Mouse (Mus musculus): ENCODE measurements around the gene Def8. TPM values are rescaled to one million over a fixed set of nuclear protein-coding genes. Genes with fewer than 3 reads are reported as not detected.
"Not testable (repeated sequence)": the region's sequence is repeated elsewhere in the genome, so short reads cannot be mapped to it uniquely, and the experiment has no call there.

The Def8 gene
- polyA plus RNA-seq, 1 experiment from 2014 or later = 39.8 TPM

- ATAC-seq (replicated peaks; ENCODE audit: low FRiP score) = no peak
- peaks cover 2% of the 10 kb centered on the region; the same call in 1 of the 2 replicates for H3K36me3 ChIP-seq
- peak overlapping the region; percentile 68 for H3K4me3 ChIP-seq (replicated peaks)
- no peaks in the 10 kb centered on the region for H3K27me3 ChIP-seq
- no peak overlapping the region for H3K27ac ChIP-seq
- H3K9me3 ChIP-seq (replicated peaks) = no peaks in the 10 kb centered on the region
- peak overlapping the region; percentile 65 for H3K4me2 ChIP-seq
- no peak overlapping the region for H3K9ac ChIP-seq
- 79% methylated on average over 6 of the region's 6 CpGs for WGBS
- H3K4me1 ChIP-seq = peaks cover 13% of the 10 kb centered on the region
Measured at GRCm38 (mm10) chr8:123444131-123444530, 20.8 kb downstream of the Def8 start.

- Histone ChIP-seq H3K36me3 (peaks cover 14% of the 10 kb centered on the region), H3K9ac (no peak overlapping the region), H3K4me3 (replicated peaks) (no peak overlapping the region), H3K27me3 (no peaks in the 10 kb centered on the region), H3K27ac (no peak overlapping the region), H3K4me1 (peaks cover 13% of the 10 kb centered on the region), H3K9me3 (replicated peaks) (no peaks in the 10 kb centered on the region), H3K4me2 (no peak overlapping the region)
- ATAC-seq (replicated peaks; ENCODE audit: low FRiP score) = no peak
- 86% methylated on average over 10 of the region's 10 CpGs for WGBS
Measured at GRCm38 (mm10) chr8:123445981-123446380, 22.7 kb downstream of the Def8 start.

- Histone ChIP-seq H3K4me1 (peaks cover 13% of the 10 kb centered on the region), H3K36me3 (peaks cover 20% of the 10 kb centered on the region), H3K9ac (no peak overlapping the region), H3K4me2 (no peak overlapping the region), H3K27ac (no peak overlapping the region), H3K9me3 (replicated peaks) (no peaks in the 10 kb centered on the region), H3K27me3 (no peaks in the 10 kb centered on the region), H3K4me3 (replicated peaks) (no peak overlapping the region)
- no peak for ATAC-seq (replicated peaks; ENCODE audit: low FRiP score)
- 94% methylated on average over 6 of the region's 6 CpGs for WGBS
Measured at GRCm38 (mm10) chr8:123446799-123447198, 23.5 kb downstream of the Def8 start.

GRCm38 (mm10) chr8:123450783-123451182 lies 27.5 kb downstream of the Def8 start:
- Histone ChIP-seq H3K9ac (no peak overlapping the region), H3K27ac (no peak overlapping the region), H3K4me1 (no peaks in the 10 kb centered on the region), H3K27me3 (no peaks in the 10 kb centered on the region), H3K4me2 (no peak overlapping the region), H3K36me3 (peaks cover 57% of the 10 kb centered on the region), H3K9me3 (replicated peaks) (no peaks in the 10 kb centered on the region), H3K4me3 (replicated peaks) (no peak overlapping the region)
- ATAC-seq (replicated peaks; ENCODE audit: low FRiP score) = no peak
- 89% methylated on average over 5 of the region's 5 CpGs for WGBS

GRCm38 (mm10) chr8:123451747-123452146 lies 28.4 kb downstream of the Def8 start:
- H3K4me2 ChIP-seq; H3K27me3 ChIP-seq; ATAC-seq (replicated peaks; ENCODE audit: low FRiP score); H3K4me1 ChIP-seq; H3K4me3 ChIP-seq (replicated peaks); H3K27ac ChIP-seq; H3K9ac ChIP-seq; H3K9me3 ChIP-seq (replicated peaks): not testable (repeated sequence)
- peaks cover 66% of the 10 kb centered on the region for H3K36me3 ChIP-seq
- WGBS = 94% methylated on average over 12 of the region's 12 CpGs

GRCm38 (mm10) chr8:123452149-123452548 lies 28.8 kb downstream of the Def8 start:
- Histone ChIP-seq H3K27ac (no peak overlapping the region), H3K36me3 (peaks cover 69% of the 10 kb centered on the region), H3K27me3 (no peaks in the 10 kb centered on the region), H3K4me2 (no peak overlapping the region), H3K4me1 (no peaks in the 10 kb centered on the region), H3K4me3 (replicated peaks) (no peak overlapping the region), H3K9ac (no peak overlapping the region), H3K9me3 (replicated peaks) (no peaks in the 10 kb centered on the region)
- ATAC-seq (replicated peaks; ENCODE audit: low FRiP score) = no peak
- 67% methylated on average over 4 of the region's 4 CpGs for WGBS

GRCm38 (mm10) chr8:123453291-123453690 lies 30.0 kb downstream of the Def8 start:
- ATAC-seq (replicated peaks; ENCODE audit: low FRiP score) = no peak
- Histone ChIP-seq H3K9ac (no peak overlapping the region), H3K36me3 (peaks cover 79% of the 10 kb centered on the region), H3K4me3 (replicated peaks) (no peak overlapping the region), H3K9me3 (replicated peaks) (no peaks in the 10 kb centered on the region), H3K27me3 (no peaks in the 10 kb centered on the region), H3K27ac (no peak overlapping the region), H3K4me1 (no peaks in the 10 kb centered on the region), H3K4me2 (no peak overlapping the region)
- 77% methylated on average over 7 of the region's 7 CpGs for WGBS

- Histone ChIP-seq H3K9me3 (replicated peaks) (no peaks in the 10 kb centered on the region), H3K4me2 (no peak overlapping the region), H3K27ac (no peak overlapping the region), H3K4me3 (replicated peaks) (no peak overlapping the region), H3K9ac (no peak overlapping the region), H3K4me1 (no peaks in the 10 kb centered on the region), H3K36me3 (peaks cover 86% of the 10 kb centered on the region), H3K27me3 (no peaks in the 10 kb centered on the region)
- WGBS = 79% methylated on average over 5 of the region's 5 CpGs
- no peak for ATAC-seq (replicated peaks; ENCODE audit: low FRiP score)
Measured at GRCm38 (mm10) chr8:123453951-123454350, 30.6 kb downstream of the Def8 start.

- Histone ChIP-seq H3K9me3 (replicated peaks) (no peaks in the 10 kb centered on the region), H3K27ac (no peak overlapping the region), H3K4me1 (no peaks in the 10 kb centered on the region), H3K36me3 (peaks cover 87% of the 10 kb centered on the region), H3K4me3 (replicated peaks) (no peak overlapping the region), H3K27me3 (no peaks in the 10 kb centered on the region), H3K4me2 (no peak overlapping the region), H3K9ac (no peak overlapping the region)
- no peak for ATAC-seq (replicated peaks; ENCODE audit: low FRiP score)
- WGBS = 95% methylated on average over 6 of the region's 6 CpGs
Measured at GRCm38 (mm10) chr8:123454559-123454958, 31.2 kb downstream of the Def8 start.

- H3K9me3 ChIP-seq (replicated peaks) = no peaks in the 10 kb centered on the region
- H3K9ac ChIP-seq = no peak overlapping the region
- ATAC-seq (replicated peaks; ENCODE audit: low FRiP score) = no peak
- peaks cover 45% of the 10 kb centered on the region for H3K36me3 ChIP-seq
- H3K4me2 ChIP-seq = no peak overlapping the region
- no peak overlapping the region for H3K4me3 ChIP-seq (replicated peaks)
- H3K27ac ChIP-seq = no peak overlapping the region
- no peaks in the 10 kb centered on the region for H3K27me3 ChIP-seq
- 85% methylated on average over 4 of the region's 4 CpGs for WGBS
- no peaks in the 10 kb centered on the region for H3K4me1 ChIP-seq
Measured at GRCm38 (mm10) chr8:123463651-123464050, 40.3 kb downstream of the Def8 start.

GRCm38 (mm10) chr8:123467476-123467875 lies 44.1 kb downstream of the Def8 start:
- ATAC-seq (replicated peaks; ENCODE audit: low FRiP score) = no peak
- no peaks in the 10 kb centered on the region for H3K9me3 ChIP-seq (replicated peaks)

GRCm38 (mm10) chr8:123472991-123473390 lies 49.7 kb downstream of the Def8 start:
- not testable (repeated sequence) for H3K9me3 ChIP-seq (replicated peaks); H3K27ac ChIP-seq; H3K4me1 ChIP-seq; H3K36me3 ChIP-seq; ATAC-seq (replicated peaks; ENCODE audit: low FRiP score); H3K27me3 ChIP-seq; H3K4me2 ChIP-seq; H3K9ac ChIP-seq; H3K4me3 ChIP-seq (replicated peaks)
- 58% methylated on average over 6 of the region's 6 CpGs for WGBS

More at GRCm38 (mm10) chr8:123467476-123467875, 44.1 kb downstream of the Def8 start:
- Histone ChIP-seq H3K4me2 (no peak overlapping the region), H3K4me3 (replicated peaks) (no peak overlapping the region), H3K36me3 (peaks cover 8% of the 10 kb centered on the region), H3K27me3 (peaks cover 3% of the 10 kb centered on the region; the same call in 1 of the 2 replicates), H3K27ac (no peak overlapping the region), H3K4me1 (no peaks in the 10 kb centered on the region), H3K9ac (no peak overlapping the region)
- 77% methylated on average over 3 of the region's 3 CpGs for WGBS

GRCm38 (mm10) chr8:123474549-123474948 lies 51.2 kb downstream of the Def8 start:
- not testable (repeated sequence) for H3K27me3 ChIP-seq; ATAC-seq (replicated peaks; ENCODE audit: low FRiP score)
- 63% methylated on average over 5 of the region's 5 CpGs for WGBS

More at GRCm38 (mm10) chr8:123474549-123474948, 51.2 kb downstream of the Def8 start:
- H3K4me2 ChIP-seq; H3K27ac ChIP-seq; H3K9ac ChIP-seq; H3K36me3 ChIP-seq; H3K9me3 ChIP-seq (replicated peaks); H3K4me3 ChIP-seq (replicated peaks): not testable (repeated sequence)
- H3K4me1 ChIP-seq = peaks cover 19% of the 10 kb centered on the region
